Mouse (Mus musculus) heart, adult 2 months (tissue): ENCODE measurements around the gene Slc4a5.

Experiments used
- CTCF ChIP-seq: fragments of 200-600 bp; IDR thresholded peaks from 2 replicates; pipeline ENCODE4 v1.8.1; 2022; ENCODE audit warnings: antibody characterized with exemption, mild to moderate bottlenecking, moderate library complexity
- EP300 ChIP-seq: fragments of 200-500 bp; IDR thresholded peaks from 2 replicates; pipeline ENCODE4 v1.6.1; 2011; ENCODE audit warnings: low read depth, low read length, control low read depth; ENCODE audit not compliant: insufficient read depth
- POLR2A ChIP-seq: fragments of 200-500 bp; IDR thresholded peaks from 2 replicates; pipeline ENCODE4 v1.6.1; 2011; ENCODE audit warnings: mild to moderate bottlenecking, low read depth, low read length, control low read depth; ENCODE audit not compliant: insufficient read depth

DNA sequence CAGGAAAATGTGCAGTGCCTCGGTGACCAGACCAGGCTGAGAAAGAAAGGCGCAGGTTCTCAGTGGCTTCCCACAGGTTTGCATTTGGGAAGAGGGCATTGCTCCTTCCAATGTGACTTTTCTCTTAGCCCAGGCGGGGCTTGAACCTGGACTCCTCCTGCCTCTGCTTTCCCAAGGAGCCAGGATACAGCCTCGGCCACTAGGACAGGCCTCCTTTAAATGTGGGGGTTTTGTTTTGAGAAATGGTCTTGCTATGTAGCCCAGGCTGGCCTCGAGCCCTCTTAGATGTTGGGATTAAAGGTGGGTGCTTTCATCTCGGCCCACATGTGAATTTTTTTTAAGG, 106.7 kb downstream of the Slc4a5 start:
- no peak for TF ChIP-seq POLR2A
- TF ChIP-seq CTCF = no peak
- TF ChIP-seq EP300 = no peak
